Mouse (Mus musculus): ENCODE data around the gene Ppm1b.

DNA sequence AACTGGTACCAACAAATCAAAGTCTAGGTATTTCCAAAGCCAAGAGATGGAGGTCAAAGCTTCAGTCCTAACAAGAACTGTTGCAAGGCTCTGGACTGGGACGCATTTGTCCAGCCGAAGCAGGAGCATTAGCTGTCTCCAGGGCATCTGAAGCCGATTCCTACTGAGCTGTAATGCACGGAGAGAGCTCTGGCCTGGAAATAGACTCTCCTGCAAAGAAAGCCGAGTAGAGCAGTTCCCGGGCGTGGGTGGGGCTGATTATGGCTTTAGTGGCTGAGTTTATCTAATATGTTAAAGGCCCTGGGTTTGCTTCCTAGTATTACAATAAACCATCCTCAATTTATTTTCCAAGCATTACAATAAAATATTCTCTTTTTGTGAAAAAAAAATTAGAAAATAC, 116.7 kb downstream of the Ppm1b start:
- no peak for TF ChIP-seq ZC3H11A (IDR thresholded peaks at IDR 0.05; ENCODE audit: borderline replicate concordance, low read depth, low read length)
- no peak for TF ChIP-seq ZNF384 (IDR thresholded peaks at IDR 0.05; ENCODE audit: low read depth, low read length)
- no peak for TF ChIP-seq CHD2 (IDR thresholded peaks at IDR 0.05; ENCODE audit: low read depth, low read length)
- no peak for TF ChIP-seq MAFK (IDR thresholded peaks at IDR 0.05; ENCODE audit: insufficient read depth, low read depth, low read length)
